In the genomic region with DNA sequence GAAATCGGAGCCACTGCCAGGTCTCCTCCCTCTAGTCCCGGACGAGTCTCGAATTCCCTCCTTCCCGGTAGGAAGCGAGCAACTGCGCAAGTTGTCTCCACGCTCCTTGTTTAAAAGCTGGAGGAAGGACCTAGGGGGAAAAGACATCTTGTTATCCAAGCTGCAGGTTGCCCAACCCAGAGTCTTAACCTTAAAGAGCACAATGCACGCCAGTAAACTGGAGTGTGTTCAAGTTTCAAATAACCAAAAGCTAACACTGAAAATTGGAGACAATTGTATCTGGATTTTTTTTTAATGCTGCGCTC, we compare ENCODE assay signal across 8 mouse cellular contexts. TPM values are rescaled to one million over a fixed set of nuclear protein-coding genes. Genes with fewer than 3 reads are reported as not detected.
DNase-seq lines count a peak whose midpoint lies in the region; ATAC-seq and TF ChIP-seq lines count a peak whose summit lies in the region.

No protein-coding gene starts in this region.

- H3K27me3 ChIP-seq in heart, embryonic 14.5 days (ENCODE audit: control insufficient read depth, insufficient read depth, low read length) = no peaks in the 10 kb centered on the region
- H3K27me3 ChIP-seq in MEL (ENCODE audit: control insufficient read depth in 1 of 2, insufficient read depth in 2 of 2, low read length in 2 of 2) = no peaks in the 10 kb centered on the region
- no peaks in the 10 kb centered on the region for H3K27me3 ChIP-seq in hindbrain, embryonic 11.5 days (ENCODE audit: control insufficient read depth, insufficient read depth, low read length)

- H3K27ac ChIP-seq in heart, embryonic 14.5 days (replicated peaks in 1 of 2; ENCODE audit: control insufficient read depth in 1 of 2, insufficient read depth in 1 of 2, low read depth in 2 of 2, low read length in 2 of 2) = peak overlapping the region; percentile 71 to 76
- H3K27ac ChIP-seq in MEL (ENCODE audit: control insufficient read depth, low read depth, low read length) = no peak overlapping the region
- no peak overlapping the region for H3K27ac ChIP-seq in hindbrain, embryonic 11.5 days (ENCODE audit: low read depth, low read length)

- intact Hi-C loops in left cerebral cortex, postnatal 4 days (cut with DNase I) = no loop called here

- H3K9me3 ChIP-seq in heart, embryonic 14.5 days (ENCODE audit: control insufficient read depth, low read length) = no peaks in the 10 kb centered on the region
- H3K9me3 ChIP-seq in MEL (replicated peaks; ENCODE audit: insufficient read depth, low read length) = no peaks in the 10 kb centered on the region
- H3K9me3 ChIP-seq in hindbrain, embryonic 11.5 days (ENCODE audit: control insufficient read depth, low read length) = no peaks in the 10 kb centered on the region

- peak overlapping the region; percentile 61; the same call in 1 of the 2 replicates for H3K9ac ChIP-seq in heart, embryonic 14.5 days (ENCODE audit: low read length)
- H3K9ac ChIP-seq in MEL (ENCODE audit: control insufficient read depth, low read depth, low read length, poor library complexity, severe bottlenecking) = peak overlapping the region; percentile 62
- peak overlapping the region; percentile 67; the same call in 1 of the 2 replicates for H3K9ac ChIP-seq in hindbrain, embryonic 11.5 days (ENCODE audit: low read depth, low read length)

- TF ChIP-seq POLR2A in MEL (IDR thresholded peaks at IDR 0.05; ENCODE audit: control insufficient read depth in 1 of 2, insufficient read depth in 1 of 2, low read depth in 1 of 2, low read length in 2 of 2, poor library complexity in 1 of 2) = peak; percentile 34 to 47; a peak in 2 of 4 replicates

- no peak for TF ChIP-seq RAD21 in MEL (IDR thresholded peaks at IDR 0.05; ENCODE audit: low read depth, low read length)

- no peak for TF ChIP-seq CTCF in MEL (IDR thresholded peaks at IDR 0.05 in 2 of 3, conservative IDR thresholded peaks at IDR 0.05 in 1 of 3; ENCODE audit: control insufficient read depth in 1 of 3, insufficient read depth in 1 of 3, low read depth in 2 of 3, low read length in 3 of 3, poor library complexity in 1 of 3, severe bottlenecking in 1 of 3)

- H3K36me3 ChIP-seq in heart, embryonic 14.5 days (ENCODE audit: control insufficient read depth, insufficient read depth, low read length) = no peaks in the 10 kb centered on the region
- peaks cover 0 to 7% of the 10 kb centered on the region in 2 experiments; a peak in 2 of 4 replicates for H3K36me3 ChIP-seq in MEL (ENCODE audit: control insufficient read depth in 1 of 2, insufficient read depth in 2 of 2, low read length in 2 of 2)
- H3K36me3 ChIP-seq in hindbrain, embryonic 11.5 days (ENCODE audit: control insufficient read depth, insufficient read depth, low read length) = no peaks in the 10 kb centered on the region

- H3K4me2 ChIP-seq in heart, embryonic 14.5 days (ENCODE audit: low read length) = peak overlapping the region; percentile 97
- peak overlapping the region; percentile 99 for H3K4me2 ChIP-seq in hindbrain, embryonic 11.5 days (replicated peaks; ENCODE audit: low read depth, low read length)

- peak overlapping the region; percentile 43 to 78 for H3K4me3 ChIP-seq in heart, embryonic 14.5 days (ENCODE audit: control insufficient read depth in 1 of 2, insufficient read depth in 1 of 2, low read depth in 1 of 2, low read length in 2 of 2)
- H3K4me3 ChIP-seq in MEL (ENCODE audit: control insufficient read depth in 1 of 2, insufficient read depth in 1 of 2, low read depth in 2 of 2, low read length in 2 of 2) = peak overlapping the region; percentile 67 to 99
- H3K4me3 ChIP-seq in hindbrain, embryonic 11.5 days (ENCODE audit: low read depth, low read length) = peak overlapping the region; percentile 73

- WGBS in heart, embryonic 14.5 days = 4% methylated on average over 10 of the region's 10 CpGs
- 5% methylated on average over 9 of the region's 10 CpGs for WGBS in hindbrain, embryonic 11.5 days

- H3K4me1 ChIP-seq in heart, embryonic 14.5 days (ENCODE audit: control insufficient read depth in 2 of 2, insufficient read depth in 2 of 2, low read length in 2 of 2) = peaks cover 8 to 12% of the 10 kb centered on the region in 2 experiments
- peaks cover 3 to 19% of the 10 kb centered on the region in 2 experiments for H3K4me1 ChIP-seq in MEL (ENCODE audit: control insufficient read depth in 1 of 2, insufficient read depth in 2 of 2, low read length in 2 of 2)
- 0 out of 2 replicates have a peak, but pooled peaks cover 3% of the 10 kb centered on the region for H3K4me1 ChIP-seq in hindbrain, embryonic 11.5 days (replicated peaks; ENCODE audit: control insufficient read depth, insufficient read depth, low read length)

- no peak for ATAC-seq in heart, embryonic 14.5 days (ENCODE audit: insufficient number of reproducible peaks, insufficient read depth, low FRiP score, low read depth)
- no peak for ATAC-seq in hindbrain, embryonic 11.5 days (ENCODE audit: low FRiP score)
- peak; percentile 14 for ATAC-seq in megakaryocyte progenitor cell, adult 5-6 weeks (replicated peaks; ENCODE audit: poor library complexity)

- DNase-seq in heart, postnatal 4 days = no peak
- DNase-seq in MEL (ENCODE audit: low read depth, low spot score) = no peak
- DNase-seq in hindbrain, embryonic 11.5 days (ENCODE audit: low spot score) = no peak
- no peak for DNase-seq in embryo, embryonic 10 days (ENCODE audit: low spot score)
- DNase-seq in cerebellum, adult 11-12 months = no peak
- no peak for DNase-seq in left cerebral cortex, postnatal 4 days

- H3K79me2 ChIP-seq in MEL (ENCODE audit: control insufficient read depth, insufficient read depth, low read length, poor library complexity) = no peaks in the 10 kb centered on the region; the same call in 1 of the 2 replicates

- TF ChIP-seq EP300 in MEL (IDR thresholded peaks at IDR 0.05; ENCODE audit: low read depth in 1 of 2, low read length in 2 of 2) = no peak

TF ChIP-seq in MEL, 35 proteins besides CTCF, POLR2A, EP300 and RAD21:
- peak; percentile 37; the same call in 1 of the 2 replicates for TF ChIP-seq HCFC1 (IDR thresholded peaks at IDR 0.05; ENCODE audit: low read depth, low read length)
- peak; percentile 31; the same call in 1 of the 2 replicates for TF ChIP-seq POLR2AphosphoS2 (IDR thresholded peaks at IDR 0.05; ENCODE audit: low read length)
- TF ChIP-seq ELF1 (IDR thresholded peaks at IDR 0.05; ENCODE audit: low read depth, low read length) = no peak
- peak; percentile 36; the same call in 1 of the 2 replicates for TF ChIP-seq SIN3A (IDR thresholded peaks at IDR 0.05; ENCODE audit: low read length)

RNA-seq across cellular contexts. Expression of a gene that starts 0.3 kb away (rescaled TPM):
- polyA plus RNA-seq in heart, embryonic 14.5 days (2014; fragmentation: Nextera tagmentation; extraction: Ambion mirVana) = 13.2 and 14.7 TPM in 2 replicates
- 1 to 10 TPM; 8.1 to 8.9 TPM for total RNA-seq in heart, postnatal 4 days (2021)
- total RNA-seq in MEL (2012; rRNA removed) = 1.5 TPM in 2 replicates
- 1 to 10 TPM in 1 of 2 experiments, not detected in 1; 2.4 TPM for polyA plus RNA-seq in MEL (2012; ENCODE audit: insufficient read depth in 1 of 2, insufficient read length in 2 of 2, low read depth in 1 of 2, low replicate concordance in 2 of 2, missing spikeins in 1 of 2)
- polyA plus RNA-seq in hindbrain, embryonic 11.5 days (2014; fragmentation: Nextera tagmentation; extraction: Ambion mirVana) = 5.3 and 6.5 TPM in 2 replicates
- total RNA-seq in megakaryocyte progenitor cell, adult 5-6 weeks (2015) = 27.7 and 29.1 TPM in 2 replicates
- 13.0 and 15.9 TPM in 2 replicates for total RNA-seq in megakaryocyte progenitor cell, adult 5-6 weeks (2017)
- 10 to 100 TPM; 21.0 to 21.1 TPM for total RNA-seq in left cerebral cortex, postnatal 4 days (2021)

RNA-seq across cellular contexts. Expression of a gene that starts 55.9 kb away (rescaled TPM):
- polyA plus RNA-seq in heart, embryonic 14.5 days (2014; fragmentation: Nextera tagmentation; extraction: Ambion mirVana) = 21.9 and 23.6 TPM in 2 replicates
- 10 to 100 TPM; 18.2 to 18.4 TPM for total RNA-seq in heart, postnatal 4 days (2021)
- total RNA-seq in MEL (2012; rRNA removed) = 20.0 and 21.1 TPM in 2 replicates
- 10 to 100 TPM; 37.9 to 46.0 TPM for polyA plus RNA-seq in MEL (2012; ENCODE audit: insufficient read depth in 1 of 2, insufficient read length in 2 of 2, low read depth in 1 of 2, low replicate concordance in 2 of 2, missing spikeins in 1 of 2)
- 29.1 and 29.6 TPM in 2 replicates for polyA plus RNA-seq in hindbrain, embryonic 11.5 days (2014; fragmentation: Nextera tagmentation; extraction: Ambion mirVana)
- 24.4 and 32.5 TPM in 2 replicates for total RNA-seq in megakaryocyte progenitor cell, adult 5-6 weeks (2015)
- total RNA-seq in megakaryocyte progenitor cell, adult 5-6 weeks (2017) = 25.4 and 29.1 TPM in 2 replicates
- total RNA-seq in left cerebral cortex, postnatal 4 days (2021) = 10 to 100 TPM; 21.6 to 23.6 TPM

Comparison
In these comparisons a context has a peak if more than half of its experiments do, and no peak if none do; other contexts are left out.
1. H3K27ac ChIP-seq: peak in heart, embryonic 14.5 days (2 of 2); none in MEL (single experiment) and hindbrain, embryonic 11.5 days (single experiment).
2. Peak in every context shown above with its lines, with median percentiles within 50 percentile points of each other: H3K4me3 ChIP-seq and H3K9ac ChIP-seq.